Mouse (Mus musculus) ES-E14 (cell line): Measurements from ENCODE around the gene Nsun6.

Source experiments
- HCFC1 ChIP-seq: IDR thresholded peaks from 2 replicates; pipeline ENCODE4 v1.6.1; 2012; ENCODE audit warnings: low read length, inconsistent platforms, borderline replicate concordance; ENCODE audit not compliant: insufficient read depth
- MAFK ChIP-seq: IDR thresholded peaks from 2 replicates; pipeline ENCODE4 v1.6.1; 2014; ENCODE audit warnings: mild to moderate bottlenecking, low read depth, low read length, inconsistent platforms; ENCODE audit not compliant: insufficient read depth
- ZC3H11A ChIP-seq: IDR thresholded peaks from 2 replicates; pipeline ENCODE4 v1.6.1; 2012; ENCODE audit warnings: low read depth, mild to moderate bottlenecking, inconsistent platforms, low read length, borderline replicate concordance

DNA sequence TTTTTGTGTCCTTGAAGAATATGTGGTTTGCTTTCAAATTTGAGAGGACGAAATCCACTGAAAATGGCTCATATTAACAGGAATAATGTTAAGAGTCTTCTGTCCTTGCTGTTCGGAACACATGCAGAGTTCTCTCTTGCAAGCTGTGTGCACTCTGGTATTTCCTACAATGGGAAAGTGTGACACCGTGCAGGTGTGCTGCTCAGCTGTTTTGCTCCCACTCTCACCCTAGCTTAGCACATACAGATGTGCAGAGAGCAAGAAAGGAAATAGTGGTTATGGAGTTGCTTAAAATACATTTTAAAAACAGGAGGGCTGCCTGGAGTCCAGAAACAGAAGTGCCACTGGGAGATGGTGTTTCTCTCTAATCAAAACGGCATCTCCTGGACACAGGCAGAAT lies 65.5 kb downstream of the Nsun6 start:
- TF ChIP-seq ZC3H11A (no peak), MAFK (no peak), HCFC1 (no peak)
